Mouse (Mus musculus) myocyte (in vitro differentiated cells): Measurements from ENCODE around the gene Col13a1. TPM values are rescaled to one million over a fixed set of nuclear protein-coding genes. Genes with fewer than 3 reads are reported as not detected.

ENCODE experiments used
- H3K27me3 ChIP-seq: one replicate; pipeline ENCODE4 v1.6.1; 2011; ENCODE audit not compliant: control insufficient read depth, insufficient read depth, insufficient read length
- H3K36me3 ChIP-seq: one replicate; pipeline ENCODE4 v1.6.1; 2011; ENCODE audit not compliant: control insufficient read depth, insufficient read depth
- H3K4me2 ChIP-seq: one replicate; pipeline ENCODE4 v1.6.1; 2011; ENCODE audit warnings: low read depth, control low read depth
- H3K4me3 ChIP-seq: one replicate; pipeline ENCODE4 v1.5.1; 2011; ENCODE audit warnings: mild to moderate bottlenecking, control low read depth, moderate library complexity
- H3K79me2 ChIP-seq: one replicate; pipeline ENCODE4 v1.6.1; 2011; ENCODE audit not compliant: control insufficient read depth, insufficient read depth
- H3ac ChIP-seq: one replicate; pipeline ENCODE4 v1.6.1; 2011; ENCODE audit not compliant: control insufficient read depth, insufficient read length
- CEBPB ChIP-seq: IDR thresholded peaks from 2 replicates; pipeline ENCODE4 v1.6.1; 2011; ENCODE audit warnings: mild to moderate bottlenecking, moderate library complexity; ENCODE audit not compliant: poor library complexity, insufficient read depth, severe bottlenecking
- E2F4 ChIP-seq: IDR thresholded peaks from one replicate; pipeline ENCODE4 v1.6.1; 2011; ENCODE audit warnings: mild to moderate bottlenecking, control low read depth, moderate library complexity; ENCODE audit not compliant: insufficient read depth
- MAX ChIP-seq: IDR thresholded peaks from one replicate; pipeline ENCODE4 v1.6.1; 2011; ENCODE audit warnings: low read depth, mild to moderate bottlenecking, control low read depth
- MYOD1 ChIP-seq, 3 experiments: IDR thresholded peaks; one replicate each; pipeline ENCODE4 v1.6.1; 2011; ENCODE audit warnings: control low read depth in 2 of 3, low read depth in 2 of 3, mild to moderate bottlenecking in 2 of 3, moderate library complexity in 1 of 3; ENCODE audit not compliant: insufficient read length in 2 of 3, control insufficient read depth in 1 of 3
- MYOG ChIP-seq, 3 experiments: IDR thresholded peaks; one replicate each; pipeline ENCODE4 v1.6.1; 2011; ENCODE audit warnings: control low read depth in 2 of 3, low read depth in 2 of 3, mild to moderate bottlenecking in 2 of 3; ENCODE audit not compliant: insufficient read length in 2 of 3, control insufficient read depth in 1 of 3, insufficient read depth in 1 of 3
- POLR2A ChIP-seq: IDR thresholded peaks from one replicate; pipeline ENCODE4 v1.6.1; 2011; ENCODE audit warnings: low read depth, mild to moderate bottlenecking, control low read depth, moderate library complexity; ENCODE audit not compliant: insufficient read length
- POLR2AphosphoS2 ChIP-seq: IDR thresholded peaks from one replicate; pipeline ENCODE4 v1.6.1; 2011; ENCODE audit warnings: low read depth, control low read depth; ENCODE audit not compliant: insufficient read length
- REST ChIP-seq: IDR thresholded peaks from one replicate; pipeline ENCODE4 v1.6.1; 2011; ENCODE audit warnings: mild to moderate bottlenecking, control low read depth, moderate library complexity; ENCODE audit not compliant: insufficient read depth, insufficient read length
- SRF ChIP-seq: IDR thresholded peaks from one replicate; pipeline ENCODE4 v1.6.1; 2011; ENCODE audit warnings: low read depth; ENCODE audit not compliant: control insufficient read depth, insufficient read length
- TCF12 ChIP-seq: IDR thresholded peaks from one replicate; pipeline ENCODE4 v1.6.1; 2011; ENCODE audit warnings: mild to moderate bottlenecking, control low read depth; ENCODE audit not compliant: poor library complexity, insufficient read depth, severe bottlenecking
- TCF3 ChIP-seq: IDR thresholded peaks from one replicate; pipeline ENCODE4 v1.6.1; 2011; ENCODE audit warnings: low read depth, control low read depth; ENCODE audit not compliant: insufficient read length
- USF1 ChIP-seq: IDR thresholded peaks from one replicate; pipeline ENCODE4 v1.6.1; 2011; ENCODE audit warnings: low read depth, mild to moderate bottlenecking, control low read depth, moderate library complexity
- polyA plus RNA-seq: library from polyadenylated mRNA; unstranded; fragments of >200 nt; fragmentation: generic; extraction: Trizol; gene quantifications from one replicate; pipeline ENCODE4 v1.2.1, GENCODE M21; 2012; ENCODE audit warnings: missing spikeins

The Col13a1 gene
- polyA plus RNA-seq, 1 experiment, result 0.13 TPM

DNA sequence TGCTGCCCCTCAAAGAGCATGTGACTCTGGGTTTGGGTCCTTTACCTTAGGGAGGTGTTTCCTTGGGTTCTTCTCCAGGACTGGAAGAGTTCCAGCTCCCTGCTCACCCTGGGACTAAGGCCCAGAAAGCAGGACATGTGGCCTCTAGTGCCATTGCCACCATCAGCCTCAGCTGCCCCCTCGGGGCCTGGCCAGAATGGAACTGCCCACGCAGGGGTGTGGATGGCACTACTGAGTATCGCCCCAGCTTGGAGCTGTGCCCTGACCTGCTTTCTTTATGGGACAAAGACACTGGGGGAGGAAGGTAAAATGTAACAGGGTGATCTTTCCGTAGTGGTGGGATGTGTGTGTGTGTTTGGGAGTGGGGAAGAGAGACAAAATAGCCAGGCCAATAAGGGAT is 59.4 kb downstream of the Col13a1 start:
- H3K4me2 ChIP-seq, result no peak overlapping the region
- H3K4me3 ChIP-seq, result no peak overlapping the region
- H3K27me3 ChIP-seq, result no peaks in the 10 kb centered on the region
- H3ac ChIP-seq, result no peak overlapping the region
- H3K36me3 ChIP-seq, result no peaks in the 10 kb centered on the region
- no peak for TF ChIP-seq REST
- TF ChIP-seq E2F4, result no peak
- TF ChIP-seq MYOD1 (IDR thresholded peaks at IDR 0.05; ENCODE audit: control insufficient read depth in 1 of 3, insufficient read length in 2 of 3, low read depth in 2 of 3), result no peak
- no peak for TF ChIP-seq USF1
- no peak for TF ChIP-seq POLR2AphosphoS2
- TF ChIP-seq MYOG (IDR thresholded peaks at IDR 0.05; ENCODE audit: control insufficient read depth in 1 of 3, insufficient read depth in 1 of 3, insufficient read length in 2 of 3, low read depth in 2 of 3), result no peak
- TF ChIP-seq CEBPB, result no peak
- no peak for TF ChIP-seq POLR2A
- TF ChIP-seq TCF12, result no peak
- no peak for TF ChIP-seq SRF
- TF ChIP-seq MAX, result no peak
- no peaks in the 10 kb centered on the region for H3K79me2 ChIP-seq

DNA sequence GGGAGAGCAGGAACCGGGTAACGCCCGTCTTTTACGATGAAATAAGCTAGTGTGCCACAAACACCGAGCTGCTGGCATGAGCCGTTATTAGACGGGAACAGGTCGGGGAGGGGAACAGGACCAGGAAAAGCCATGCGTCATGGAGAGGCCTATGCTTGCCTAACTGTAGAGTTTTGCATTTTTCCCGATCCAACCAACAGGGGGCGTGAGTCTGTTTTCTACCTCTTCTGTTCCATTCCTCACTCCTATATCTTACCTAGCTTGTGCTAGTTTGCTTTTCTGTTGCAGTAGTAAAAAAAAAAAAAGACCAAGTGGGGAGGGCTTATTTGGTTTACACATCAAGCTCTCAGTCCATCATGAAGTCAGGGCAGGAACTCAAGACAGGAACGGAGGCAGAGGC is 61.8 kb downstream of the Col13a1 start:
- TF ChIP-seq CEBPB (no peak), MYOD1 (IDR thresholded peaks at IDR 0.05; ENCODE audit: control insufficient read depth in 1 of 3, insufficient read length in 2 of 3, low read depth in 2 of 3) (no peak), TCF3 (no peak), E2F4 (no peak), POLR2AphosphoS2 (no peak), POLR2A (no peak), MAX (no peak), USF1 (no peak), REST (no peak), SRF (no peak), TCF12 (no peak), MYOG (IDR thresholded peaks at IDR 0.05; ENCODE audit: control insufficient read depth in 1 of 3, insufficient read depth in 1 of 3, insufficient read length in 2 of 3, low read depth in 2 of 3) (no peak)
- Histone ChIP-seq H3K4me3 (no peak overlapping the region), H3K36me3 (no peaks in the 10 kb centered on the region), H3K79me2 (no peaks in the 10 kb centered on the region), H3K27me3 (no peaks in the 10 kb centered on the region), H3K4me2 (no peak overlapping the region), H3ac (no peak overlapping the region)

DNA sequence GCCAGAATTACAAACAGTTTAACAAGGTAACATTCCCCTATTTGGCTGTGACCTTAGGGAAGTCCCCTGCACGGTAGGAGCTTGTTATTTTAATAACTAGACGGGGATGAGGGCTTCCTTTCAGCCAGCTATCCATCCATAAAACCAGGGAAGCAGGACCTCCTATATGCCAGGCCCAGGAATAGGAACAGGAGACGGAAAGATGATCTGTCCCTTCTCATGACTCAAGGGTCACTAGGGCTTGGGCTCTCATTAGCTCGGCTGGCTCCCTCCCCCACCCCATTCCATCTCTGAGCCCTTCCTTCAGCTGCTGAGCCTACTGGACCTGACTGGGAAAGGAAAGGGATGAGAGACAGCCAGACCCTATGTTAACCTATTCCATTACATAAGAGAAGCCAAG is 67.1 kb downstream of the Col13a1 start:
- H3K36me3 ChIP-seq, result no peaks in the 10 kb centered on the region
- H3ac ChIP-seq, result no peak overlapping the region
- TF ChIP-seq E2F4 (no peak), SRF (no peak), TCF12 (no peak), MAX (no peak), REST (no peak), MYOD1 (IDR thresholded peaks at IDR 0.05; ENCODE audit: control insufficient read depth in 1 of 3, insufficient read length in 2 of 3, low read depth in 2 of 3) (no peak), POLR2AphosphoS2 (no peak), TCF3 (no peak), POLR2A (no peak), MYOG (IDR thresholded peaks at IDR 0.05; ENCODE audit: control insufficient read depth in 1 of 3, insufficient read depth in 1 of 3, insufficient read length in 2 of 3, low read depth in 2 of 3) (no peak)
- H3K4me3 ChIP-seq, result no peak overlapping the region
- H3K27me3 ChIP-seq, result no peaks in the 10 kb centered on the region
- no peak overlapping the region for H3K4me2 ChIP-seq
- H3K79me2 ChIP-seq, result no peaks in the 10 kb centered on the region

DNA sequence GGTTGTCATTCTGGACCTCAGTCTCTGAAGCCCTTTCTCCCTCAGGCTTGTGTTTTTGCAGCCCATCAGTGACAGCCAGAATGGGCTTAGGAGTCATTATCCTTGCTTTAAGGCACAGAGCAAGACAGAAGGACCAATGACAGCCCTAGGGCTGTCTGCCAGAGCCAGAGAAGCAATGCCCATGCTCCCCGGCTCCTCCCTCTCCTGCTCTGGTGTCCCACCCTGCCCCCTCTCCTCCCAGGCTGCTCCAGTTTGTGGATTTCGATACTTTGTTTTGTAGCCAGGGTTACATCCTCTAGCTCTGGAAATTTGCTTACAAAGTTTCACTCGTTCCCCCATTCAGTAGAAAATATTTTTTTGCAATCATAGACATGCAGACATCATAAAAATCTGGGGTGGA is 69.9 kb downstream of the Col13a1 start:
- no peak overlapping the region for H3ac ChIP-seq
- H3K4me2 ChIP-seq, result no peak overlapping the region
- H3K4me3 ChIP-seq, result no peak overlapping the region
- no peak for TF ChIP-seq REST
- no peak for TF ChIP-seq POLR2A
- no peak for TF ChIP-seq POLR2AphosphoS2
- no peak for TF ChIP-seq TCF12
- TF ChIP-seq SRF, result no peak
- no peak for TF ChIP-seq TCF3
- TF ChIP-seq CEBPB, result no peak
- TF ChIP-seq MYOD1 (IDR thresholded peaks at IDR 0.05; ENCODE audit: control insufficient read depth in 1 of 3, insufficient read length in 2 of 3, low read depth in 2 of 3), result no peak
- TF ChIP-seq E2F4, result no peak
- TF ChIP-seq MAX, result no peak
- no peak for TF ChIP-seq MYOG (IDR thresholded peaks at IDR 0.05; ENCODE audit: control insufficient read depth in 1 of 3, insufficient read depth in 1 of 3, insufficient read length in 2 of 3, low read depth in 2 of 3)
- no peak for TF ChIP-seq USF1
- H3K27me3 ChIP-seq, result no peaks in the 10 kb centered on the region
- no peaks in the 10 kb centered on the region for H3K79me2 ChIP-seq
- no peaks in the 10 kb centered on the region for H3K36me3 ChIP-seq
